Mouse (Mus musculus) CH12.LX (cell line): ENCODE measurements around the gene Zdhhc18. TPM values are rescaled to one million over a fixed set of nuclear protein-coding genes. Genes with fewer than 3 reads are reported as not detected.

Experiments
- DNase-seq: peaks from one replicate; pipeline ENCODE4 v3.0.0-alpha.2; 2013; ENCODE audit errors: extremely low read depth
- H3K27ac ChIP-seq: 2 replicates; pipeline ENCODE4 v1.5.1; 2012; ENCODE audit warnings: low read depth, mild to moderate bottlenecking, control low read depth, moderate library complexity; ENCODE audit not compliant: insufficient read depth
- H3K27me3 ChIP-seq: replicated peaks from 2 replicates; pipeline ENCODE3; 2012; ENCODE audit warnings: inconsistent platforms
- H3K36me3 ChIP-seq, 2 experiments: replicated peaks in 1 of 2; 2 replicates each; pipeline versions ENCODE3 to v1.6.1; 2012; ENCODE audit warnings: inconsistent platforms in 1 of 2, low read length in 1 of 2, mild to moderate bottlenecking in 1 of 2, mixed read lengths in 1 of 2, moderate library complexity in 1 of 2; ENCODE audit not compliant: control insufficient read depth in 1 of 2, insufficient read depth in 1 of 2
- H3K4me1 ChIP-seq, 2 experiments: 2 replicates each; pipeline ENCODE4 v1.6.1; 2012; ENCODE audit warnings: inconsistent platforms in 1 of 2, moderate library complexity in 1 of 2; ENCODE audit not compliant: insufficient read depth in 2 of 2, control insufficient read depth in 1 of 2
- H3K4me2 ChIP-seq: 2 replicates; pipeline ENCODE4 v1.6.1; 2012; ENCODE audit warnings: low read depth, mild to moderate bottlenecking, control low read depth; ENCODE audit not compliant: poor library complexity, insufficient read depth, severe bottlenecking
- H3K4me3 ChIP-seq, 3 experiments: fragments of 150-350 bp in 1 of 3; sonication (generic) in 1 of 3; replicated peaks in 1 of 3; 2 replicates each; pipeline versions ENCODE3 to v1.5.1; 2011 to 2012; ENCODE audit warnings: low read depth in 2 of 3, low read length in 2 of 3, mild to moderate bottlenecking in 2 of 3, moderate library complexity in 2 of 3, control low read depth in 1 of 3, improper control_type of control experiment in 1 of 3, inconsistent platforms in 1 of 3, mixed read lengths in 1 of 3; ENCODE audit not compliant: poor library complexity in 1 of 3
- H3K79me2 ChIP-seq: replicated peaks from 2 replicates; pipeline ENCODE4 v1.6.1; 2012; ENCODE audit warnings: mild to moderate bottlenecking, moderate library complexity; ENCODE audit not compliant: control insufficient read depth, poor library complexity, insufficient read depth, severe bottlenecking; ENCODE audit errors: extremely low read depth
- H3K9ac ChIP-seq: 2 replicates; pipeline ENCODE4 v1.6.1; 2012; ENCODE audit warnings: low read depth, mild to moderate bottlenecking, control low read depth, moderate library complexity; ENCODE audit not compliant: insufficient read depth
- H3K9me3 ChIP-seq: replicated peaks from 2 replicates; pipeline ENCODE3; 2012; ENCODE audit warnings: low read length, inconsistent platforms, mixed read lengths
- CHD1 ChIP-seq: IDR thresholded peaks from 2 replicates; pipeline ENCODE4 v1.6.1; 2012; ENCODE audit warnings: low read depth, low read length, improper control_type of control experiment, inconsistent platforms
- CHD2 ChIP-seq: IDR thresholded peaks from 2 replicates; pipeline ENCODE4 v1.6.1; 2011; ENCODE audit warnings: low read length, improper control_type of control experiment
- EP300 ChIP-seq: IDR thresholded peaks from 2 replicates; pipeline ENCODE4 v1.6.1; 2011; ENCODE audit warnings: low read length, improper control_type of control experiment
- ETS1 ChIP-seq: conservative IDR thresholded peaks from 2 replicates; pipeline ENCODE4 v1.6.1; 2012; ENCODE audit warnings: low read depth, mild to moderate bottlenecking, inconsistent platforms, low read length, improper control_type of control experiment, moderate library complexity
- GABPA ChIP-seq: IDR thresholded peaks from 2 replicates; pipeline ENCODE4 v1.6.1; 2012; ENCODE audit warnings: low read depth, low read length, improper control_type of control experiment, inconsistent platforms; ENCODE audit not compliant: insufficient replicate concordance
- HCFC1 ChIP-seq: IDR thresholded peaks from 2 replicates; pipeline ENCODE4 v1.6.1; 2012; ENCODE audit warnings: low read depth, mild to moderate bottlenecking, inconsistent platforms, low read length, improper control_type of control experiment
- KAT2A ChIP-seq: IDR thresholded peaks from 2 replicates; pipeline ENCODE4 v1.6.1; 2012; ENCODE audit warnings: low read length, improper control_type of control experiment, inconsistent platforms; ENCODE audit not compliant: insufficient replicate concordance
- MAX ChIP-seq: IDR thresholded peaks from 2 replicates; pipeline ENCODE4 v1.6.1; 2011; ENCODE audit warnings: low read length, improper control_type of control experiment
- MYC ChIP-seq: IDR thresholded peaks from 2 replicates; pipeline ENCODE4 v1.6.1; 2011; ENCODE audit warnings: low read depth, mild to moderate bottlenecking, improper control_type of control experiment, low read length
- NELFE ChIP-seq: IDR thresholded peaks from 2 replicates; pipeline ENCODE4 v1.6.1; 2011; ENCODE audit warnings: low read depth, low read length, improper control_type of control experiment
- PAX5 ChIP-seq: IDR thresholded peaks from 2 replicates; pipeline ENCODE4 v1.6.1; 2012; ENCODE audit warnings: low read length, inconsistent platforms, mixed read lengths
- POLR2A ChIP-seq: IDR thresholded peaks from 2 replicates; pipeline ENCODE4 v1.6.1; 2011; ENCODE audit warnings: low read depth, mild to moderate bottlenecking, improper control_type of control experiment, low read length
- POLR2AphosphoS2 ChIP-seq: IDR thresholded peaks from 2 replicates; pipeline ENCODE4 v1.6.1; 2011; ENCODE audit warnings: low read depth, low read length, improper control_type of control experiment
- RAD21 ChIP-seq: IDR thresholded peaks from 2 replicates; pipeline ENCODE4 v1.6.1; 2011; ENCODE audit warnings: low read depth, mild to moderate bottlenecking, low read length, improper control_type of control experiment, moderate library complexity
- RCOR1 ChIP-seq: conservative IDR thresholded peaks from 2 replicates; pipeline ENCODE4 v1.6.1; 2012; ENCODE audit warnings: low read depth, mild to moderate bottlenecking, inconsistent platforms, low read length, improper control_type of control experiment
- SIN3A ChIP-seq: IDR thresholded peaks from 2 replicates; pipeline ENCODE4 v1.6.1; 2012; ENCODE audit warnings: low read length, improper control_type of control experiment, inconsistent platforms
- TBP ChIP-seq: conservative IDR thresholded peaks from 2 replicates; pipeline ENCODE4 v1.6.1; 2011; ENCODE audit warnings: low read depth, low read length, improper control_type of control experiment
- USF1 ChIP-seq: IDR thresholded peaks from 2 replicates; pipeline ENCODE4 v1.6.1; 2014; ENCODE audit warnings: low read depth, mild to moderate bottlenecking, inconsistent platforms, low read length, improper control_type of control experiment
- USF2 ChIP-seq: conservative IDR thresholded peaks from 2 replicates; pipeline ENCODE4 v1.6.1; 2011; ENCODE audit warnings: low read depth, low read length, improper control_type of control experiment
- ZC3H11A ChIP-seq: IDR thresholded peaks from 2 replicates; pipeline ENCODE4 v1.6.1; 2012; ENCODE audit warnings: low read depth, mild to moderate bottlenecking, inconsistent platforms, low read length, improper control_type of control experiment
- ZKSCAN1 ChIP-seq: IDR thresholded peaks from 2 replicates; pipeline ENCODE4 v1.6.1; 2012; ENCODE audit warnings: low read depth, inconsistent platforms, low read length, improper control_type of control experiment, borderline replicate concordance
- ZMIZ1 ChIP-seq: IDR thresholded peaks from 2 replicates; pipeline ENCODE4 v1.6.1; 2012; ENCODE audit warnings: low read depth, mild to moderate bottlenecking, inconsistent platforms, low read length, improper control_type of control experiment
- ZNF384 ChIP-seq: IDR thresholded peaks from 2 replicates; pipeline ENCODE4 v1.6.1; 2012; ENCODE audit warnings: low read depth, low read length, improper control_type of control experiment, inconsistent platforms
- dilution Hi-C: fragments of 300-500 bp; cut with MboI; formaldehyde crosslinking; loops from 2 replicates; pipeline ENCODE4 v1.14.3; 2020; ENCODE audit warnings: low sequenced_read_pairs; ENCODE audit not compliant: extremely low pct_unique_long_range_greater_than_20kb, extremely low pct_ligation_motif_present
- in situ Hi-C: fragments of 300-500 bp; cut with MboI; formaldehyde crosslinking; loops from 3 replicates; pipeline ENCODE4 v1.14.3; 2019; ENCODE audit warnings: low sequenced_read_pairs, low pct_ligation_motif_present, low pct_unique_long_range_greater_than_20kb, mixed read lengths
- polyA plus RNA-seq: library from polyadenylated mRNA; unstranded; fragments of >175 nt; gene quantifications from 2 replicates; pipeline ENCODE4 v1.2.1, GENCODE M21; 2012; ENCODE audit warnings: low read depth; ENCODE audit not compliant: insufficient read length
- total RNA-seq, 2 experiments: library from RNA; depleted of rRNA; stranded (reverse); fragments of 300-350 nt in 1 of 2; fragments of >200 nt in 1 of 2; gene quantifications; 2 replicates each; pipeline ENCODE4 v1.2.3; 2012 to 2014

The Zdhhc18 gene
- total and polyA plus RNA-seq, 3 experiments = 15.9 to 31.0 (median 24.3) TPM

GRCm38 (mm10) chr4:133604175-133604574, 45.8 kb downstream of the Zdhhc18 start:
- Histone ChIP-seq H3K9me3 (no peaks in the 10 kb centered on the region), H3K36me3 (peaks cover 29 to 73% of the 10 kb centered on the region in 2 experiments), H3K27ac (no peak overlapping the region), H3K4me3 (no peak overlapping the region), H3K4me2 (no peak overlapping the region), H3K27me3 (no peaks in the 10 kb centered on the region), H3K4me1 (peaks cover 3 to 18% of the 10 kb centered on the region in 2 experiments), H3K9ac (no peak overlapping the region), H3K79me2 (no peaks in the 10 kb centered on the region)
- TF ChIP-seq NELFE (no peak), KAT2A (no peak), MAX (no peak), RAD21 (no peak), ETS1 (no peak), ZNF384 (no peak), HCFC1 (no peak), ZKSCAN1 (no peak), POLR2AphosphoS2 (no peak), RCOR1 (no peak), CHD2 (no peak), EP300 (no peak)
- no peak for DNase-seq
- dilution Hi-C loops = no loop called here
- in situ Hi-C loops = no loop called here

GRCm38 (mm10) chr4:133603056-133603455, 46.9 kb downstream of the Zdhhc18 start:
- H3K4me3 ChIP-seq = no peak overlapping the region
- in situ Hi-C loops (no loop called here), dilution Hi-C loops (no loop called here)
- peaks cover 24 to 63% of the 10 kb centered on the region in 2 experiments for H3K36me3 ChIP-seq
- no peak overlapping the region for H3K27ac ChIP-seq
- no peaks in the 10 kb centered on the region for H3K9me3 ChIP-seq
- H3K79me2 ChIP-seq = no peaks in the 10 kb centered on the region
- H3K4me2 ChIP-seq = no peak overlapping the region
- peaks cover 5 to 25% of the 10 kb centered on the region in 2 experiments for H3K4me1 ChIP-seq
- no peak overlapping the region for H3K9ac ChIP-seq
- TF ChIP-seq USF1 (no peak), POLR2AphosphoS2 (no peak), ZMIZ1 (no peak), TBP (no peak), POLR2A (no peak), USF2 (no peak), SIN3A (no peak), MYC (no peak), ETS1 (no peak), ZC3H11A (no peak), GABPA (no peak), CHD1 (no peak), PAX5 (no peak), KAT2A (no peak)
- no peak for DNase-seq
- no peaks in the 10 kb centered on the region for H3K27me3 ChIP-seq
